Mouse (Mus musculus) ES-Bruce4 (cell line): ENCODE results near the gene Frem2.

ENCODE experiments used
- CTCF ChIP-seq: IDR thresholded peaks from one replicate; pipeline ENCODE4 v1.8.1; 2011; ENCODE audit warnings: low read depth, low read length
- EP300 ChIP-seq: IDR thresholded peaks from 2 replicates; pipeline ENCODE4 v1.6.1; 2011; ENCODE audit warnings: low read depth, low read length; ENCODE audit not compliant: insufficient read depth
- POLR2A ChIP-seq: IDR thresholded peaks from one replicate; pipeline ENCODE4 v1.8.1; 2011; ENCODE audit warnings: low read length; ENCODE audit not compliant: insufficient read depth

DNA sequence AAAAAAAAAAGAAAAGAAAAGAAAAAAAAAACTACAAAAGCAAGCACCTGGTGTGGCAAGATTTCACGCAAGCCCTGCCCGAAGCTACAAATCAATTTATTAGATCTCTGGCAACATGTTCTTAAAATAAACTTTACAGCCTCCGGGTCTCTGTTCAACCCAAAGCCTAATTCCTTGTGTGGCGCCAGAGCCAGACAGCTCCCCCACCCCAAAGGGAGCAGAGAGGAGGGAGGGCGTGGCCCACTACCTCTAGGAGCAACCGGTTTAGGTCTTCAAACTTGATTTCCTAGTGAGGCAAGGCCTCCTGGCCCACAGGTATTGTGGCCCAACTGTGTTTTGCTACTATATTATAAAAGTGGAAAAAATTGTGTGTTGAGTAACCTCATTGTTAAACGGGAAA is 57.8 kb downstream of the Frem2 start:
- TF ChIP-seq EP300 (peak; percentile 68), POLR2A (no peak), CTCF (no peak)
